Mouse (Mus musculus) erythroblast, adult 5-6 weeks (primary cell): ENCODE results near the gene Gnaq. TPM values are rescaled to one million over a fixed set of nuclear protein-coding genes. Genes with fewer than 3 reads are reported as not detected.
"Not testable (repeated sequence)": the region's sequence is repeated elsewhere in the genome, so short reads cannot be mapped to it uniquely, and the experiment has no call there.

ENCODE experiments used
- ATAC-seq: replicated peaks from 2 replicates; pipeline ENCODE4 v1.8.0; 2016; ENCODE audit warnings: moderate number of reproducible peaks, mild to moderate bottlenecking, moderate TSS enrichment, inconsistent platforms; ENCODE audit not compliant: poor library complexity, low FRiP score, severe bottlenecking
- total RNA-seq, 2 experiments: library from RNA; stranded (forward) in 1 of 2; stranded (reverse) in 1 of 2; fragments of 150-400 nt in 1 of 2; fragments of 200-764, 138-1000 nt in 1 of 2; gene quantifications; 2 replicates each; pipeline versions ENCODE4 v1.2.3 to v1.2.4; 2015 to 2017; ENCODE audit warnings: low replicate concordance in 2 of 2

Gnaq gene
- total RNA-seq (2015; ENCODE audit: low replicate concordance) (5.2 and 12.9 TPM in 2 replicates), total RNA-seq (2017; ENCODE audit: low replicate concordance) (7.7 and 11.8 TPM in 2 replicates)

GRCm38 (mm10) chr19:16132791-16132864 is at the start of gene Gnaq:
TSS of gene Gnaq (plus strand) at chr19:16132831.
- ATAC-seq: no peak

GRCm38 (mm10) chr19:16083981-16084630 is 48.5 kb upstream of the Gnaq start:
- ATAC-seq: not testable (repeated sequence)

- ATAC-seq: no peak
These were observed 47.4 kb upstream of the Gnaq start for GRCm38 (mm10) chr19:16085248-16085647.

GRCm38 (mm10) chr19:16086154-16086553 is 46.5 kb upstream of the Gnaq start:
- ATAC-seq: no peak

- ATAC-seq: no peak
These were observed 46.0 kb upstream of the Gnaq start for GRCm38 (mm10) chr19:16086581-16086980.

- ATAC-seq: no peak
These were observed 45.2 kb upstream of the Gnaq start for GRCm38 (mm10) chr19:16087391-16087790.

- ATAC-seq: no peak
These were observed 39.0 kb upstream of the Gnaq start for GRCm38 (mm10) chr19:16093616-16094015.

GRCm38 (mm10) chr19:16109901-16110300 is 22.7 kb upstream of the Gnaq start:
- no peak for ATAC-seq

GRCm38 (mm10) chr19:16110670-16111069 is 22.0 kb upstream of the Gnaq start:
- no peak for ATAC-seq

- no peak for ATAC-seq
These were observed 19.3 kb upstream of the Gnaq start for GRCm38 (mm10) chr19:16113295-16113694.

- no peak for ATAC-seq
These were observed 14.2 kb upstream of the Gnaq start for GRCm38 (mm10) chr19:16118421-16118820.

GRCm38 (mm10) chr19:16121301-16121700 is 11.3 kb upstream of the Gnaq start:
- ATAC-seq: no peak

GRCm38 (mm10) chr19:16128715-16129114 is 3.9 kb upstream of the Gnaq start:
- ATAC-seq: no peak

GRCm38 (mm10) chr19:16129171-16129570 is 3.5 kb upstream of the Gnaq start:
- ATAC-seq: no peak

GRCm38 (mm10) chr19:16130476-16130875 is 2.2 kb upstream of the Gnaq start:
- no peak for ATAC-seq

GRCm38 (mm10) chr19:16131831-16132230 is 800 bp upstream of the Gnaq start:
- no peak for ATAC-seq

GRCm38 (mm10) chr19:16132340-16132790 is 266 bp upstream of the Gnaq start:
- ATAC-seq: peak; percentile 84

- no peak for ATAC-seq
These were observed 462 bp downstream of the Gnaq start for GRCm38 (mm10) chr19:16132865-16133720.

- ATAC-seq: no peak
These were observed 1.3 kb downstream of the Gnaq start for GRCm38 (mm10) chr19:16133721-16134570.

- ATAC-seq: no peak
These were observed 5.5 kb downstream of the Gnaq start for GRCm38 (mm10) chr19:16138064-16138580.
